Mouse (Mus musculus): Measurements from ENCODE around the gene Gm10322.

Gm10322 gene

GRCm38 (mm10) chr10:59615981-59616520, at the start of gene Gm10322:
Gene Gm10322 (plus strand): TSS chr10:59616063.
- in situ Hi-C loops (cut with MboI, MseI), result loop anchor here (5.0 kb wide), 1 partner anchor 86 kb away; the partner anchor contains the start of gene Micu1

DNA sequence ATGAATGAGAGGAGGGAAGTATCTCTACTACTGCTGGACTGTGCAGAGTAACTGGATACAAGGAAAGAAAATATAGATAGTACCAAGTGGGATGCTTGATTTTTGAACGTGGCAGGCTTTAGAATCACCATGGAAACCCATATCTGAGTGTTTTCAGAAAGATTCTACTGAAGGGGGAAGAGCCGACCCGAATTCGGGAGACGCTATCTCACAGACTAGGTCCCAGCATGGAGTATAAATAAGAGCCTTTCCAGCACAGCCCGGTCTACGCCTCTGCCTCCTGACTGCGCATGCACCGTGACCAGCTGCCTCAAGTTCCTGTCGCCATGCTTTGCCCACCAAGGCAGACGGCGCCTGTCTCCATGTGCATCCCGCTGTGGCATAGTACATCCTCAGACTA, 48.9 kb upstream of the Gm10322 start:
- in situ Hi-C loops (cut with MboI, MseI), result no loop called here

GRCm38 (mm10) chr10:59568665-59569480, 47.0 kb upstream of the Gm10322 start:
- in situ Hi-C loops (cut with MboI, MseI), result no loop called here

DNA sequence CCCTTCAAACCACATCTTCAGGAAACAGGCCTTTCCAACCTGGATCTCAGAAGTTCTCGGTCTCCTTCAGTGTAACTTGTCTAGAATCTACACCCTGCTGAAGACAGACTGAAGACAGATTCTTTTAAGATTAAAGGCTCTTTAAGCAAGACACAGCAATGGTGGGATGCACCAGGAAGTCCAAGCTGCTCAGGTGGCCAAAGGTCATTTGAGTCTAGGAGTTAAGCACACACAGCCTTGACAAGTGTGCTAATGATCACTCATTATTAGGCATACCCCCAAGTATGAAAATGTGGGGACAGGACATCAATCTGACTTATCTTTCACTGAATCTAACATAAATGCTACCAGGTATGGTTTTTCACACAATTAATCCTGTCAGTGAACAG, 46.4 kb upstream of the Gm10322 start:
- in situ Hi-C loops (cut with MboI, MseI), result no loop called here

DNA sequence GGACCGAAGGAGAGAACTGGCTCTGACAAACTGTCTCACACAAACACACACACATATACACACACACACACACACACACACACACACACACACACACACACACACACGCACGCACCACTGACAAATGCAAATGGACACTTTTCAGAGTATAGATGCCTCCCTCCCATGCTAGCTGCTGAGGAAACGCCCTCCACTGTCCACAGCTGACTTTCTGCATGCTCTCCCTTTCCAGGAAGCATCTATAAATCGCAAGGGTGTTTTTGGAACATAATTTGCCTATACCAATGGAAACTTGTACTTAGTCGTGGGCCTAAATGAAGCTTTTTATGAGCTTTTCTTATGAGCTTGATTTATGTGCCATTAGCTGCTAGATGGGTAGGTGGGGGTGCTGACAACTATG, 45.5 kb upstream of the Gm10322 start:
- in situ Hi-C loops (cut with MboI, MseI), result no loop called here

DNA sequence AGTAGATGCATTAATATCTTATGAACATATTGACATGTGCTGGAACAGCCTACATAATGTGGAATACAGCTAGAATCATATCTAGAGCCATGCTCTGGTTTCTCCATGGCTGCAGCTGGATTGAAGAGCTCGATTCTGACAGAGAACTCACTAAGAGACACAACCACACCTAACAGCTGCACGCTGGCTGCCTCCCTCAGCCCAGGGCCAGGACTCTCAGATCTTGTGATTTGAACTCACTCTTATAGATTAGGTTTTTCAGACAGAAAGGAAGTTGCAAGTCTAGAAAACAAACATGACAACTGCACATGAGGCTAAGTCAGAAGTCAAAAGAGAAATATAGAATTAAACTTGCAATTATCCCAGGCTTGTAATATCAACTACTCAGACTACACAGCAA, 45.1 kb upstream of the Gm10322 start:
- in situ Hi-C loops (cut with MboI, MseI), result no loop called here

GRCm38 (mm10) chr10:59571273-59571672, 44.6 kb upstream of the Gm10322 start:
- in situ Hi-C loops (cut with MboI, MseI), result no loop called here

GRCm38 (mm10) chr10:59571964-59572363, 43.9 kb upstream of the Gm10322 start:
- in situ Hi-C loops (cut with MboI, MseI), result no loop called here

DNA sequence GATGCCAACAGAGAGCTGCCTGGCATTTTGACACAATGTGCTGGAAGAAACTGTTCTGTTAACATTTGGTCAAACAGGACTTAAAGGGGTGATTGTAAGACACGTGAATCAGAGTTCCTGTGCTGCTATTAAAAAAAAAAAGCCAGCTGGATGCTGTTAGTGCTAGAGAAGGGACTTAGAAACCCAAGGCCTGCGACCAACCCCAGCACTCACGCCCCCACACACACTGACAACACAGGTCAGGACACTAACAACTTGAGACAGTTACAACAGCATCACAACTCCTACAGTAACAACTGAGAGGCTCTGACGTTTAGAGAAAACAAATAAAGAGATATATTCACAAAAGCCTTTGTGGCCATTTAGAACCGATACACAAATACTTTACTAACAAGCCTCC, 39.6 kb upstream of the Gm10322 start:
- in situ Hi-C loops (cut with MboI, MseI), result no loop called here

- in situ Hi-C loops (cut with MboI, MseI), result no loop called here
These were observed 37.7 kb upstream of the Gm10322 start for GRCm38 (mm10) chr10:59577871-59578801.

DNA sequence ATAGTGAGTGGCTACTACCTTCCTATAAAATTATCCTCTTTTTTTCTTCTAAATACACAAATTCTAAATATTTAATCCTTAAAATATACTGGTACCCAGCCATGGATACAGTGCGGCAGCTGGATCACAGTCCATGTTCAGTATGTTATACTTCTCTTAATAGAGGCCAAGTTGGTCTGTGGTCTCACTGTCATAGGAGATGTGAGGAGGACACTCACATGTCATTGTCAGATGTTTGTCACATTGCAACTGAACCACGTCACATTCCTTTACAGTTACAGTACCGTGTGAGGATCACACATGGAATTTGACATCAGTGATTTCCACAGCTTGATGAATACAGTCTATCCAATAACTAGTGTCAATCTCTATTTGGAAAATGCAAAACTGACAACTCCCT, 36.2 kb upstream of the Gm10322 start:
- in situ Hi-C loops (cut with MboI, MseI), result no loop called here

DNA sequence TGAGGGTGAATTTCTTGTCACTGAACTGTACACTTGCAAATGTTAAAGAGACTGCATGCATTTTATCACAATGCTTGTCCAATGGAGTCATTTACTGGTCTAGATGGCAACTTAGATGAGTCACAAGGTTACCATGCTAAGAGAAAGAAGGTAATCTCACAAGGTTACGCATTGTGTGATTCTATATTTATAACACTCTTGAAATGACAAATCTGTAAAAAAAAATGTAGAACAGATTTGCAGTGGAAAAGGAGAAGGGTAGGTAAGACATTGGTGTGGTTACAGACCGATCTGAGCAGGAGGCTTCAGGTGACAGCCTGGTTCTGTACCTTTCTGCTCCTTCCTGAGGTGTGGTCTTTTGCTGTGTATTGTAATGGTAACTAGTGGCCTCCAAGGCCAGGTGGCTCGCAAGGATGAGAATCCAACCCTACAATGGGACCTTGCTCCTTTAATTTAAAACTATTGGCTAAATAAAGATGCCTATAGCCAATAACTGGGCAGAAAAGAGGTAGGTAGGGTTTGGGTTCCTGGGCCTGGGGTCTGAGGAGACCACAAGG, 35.2 kb upstream of the Gm10322 start:
- in situ Hi-C loops (cut with MboI, MseI), result no loop called here

- in situ Hi-C loops (cut with MboI, MseI), result no loop called here
These were observed 33.9 kb upstream of the Gm10322 start for GRCm38 (mm10) chr10:59581826-59582543.

DNA sequence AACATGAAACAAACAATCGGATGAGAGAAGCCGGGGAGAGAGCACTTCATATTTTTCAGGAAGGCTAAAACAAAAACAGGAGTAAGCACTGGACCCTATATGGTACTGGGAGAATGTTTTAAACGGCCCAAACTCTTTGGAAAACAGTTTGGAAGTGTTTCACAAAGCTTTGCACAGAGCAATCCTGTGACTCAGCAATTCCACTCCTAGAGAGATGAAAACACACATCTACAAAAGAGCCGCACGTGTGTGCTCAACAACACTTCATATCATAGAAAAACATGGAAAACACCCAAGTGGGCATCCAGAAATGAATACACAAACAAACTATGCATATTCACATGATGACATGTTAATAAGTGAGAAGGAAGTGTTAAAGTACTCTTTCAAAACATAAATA, 30.2 kb upstream of the Gm10322 start:
- in situ Hi-C loops (cut with MboI, MseI), result no loop called here

- in situ Hi-C loops (cut with MboI, MseI), result no loop called here
These were observed 29.0 kb upstream of the Gm10322 start for GRCm38 (mm10) chr10:59586821-59587220.

GRCm38 (mm10) chr10:59588135-59588534, 27.7 kb upstream of the Gm10322 start:
- in situ Hi-C loops (cut with MboI, MseI), result no loop called here

DNA sequence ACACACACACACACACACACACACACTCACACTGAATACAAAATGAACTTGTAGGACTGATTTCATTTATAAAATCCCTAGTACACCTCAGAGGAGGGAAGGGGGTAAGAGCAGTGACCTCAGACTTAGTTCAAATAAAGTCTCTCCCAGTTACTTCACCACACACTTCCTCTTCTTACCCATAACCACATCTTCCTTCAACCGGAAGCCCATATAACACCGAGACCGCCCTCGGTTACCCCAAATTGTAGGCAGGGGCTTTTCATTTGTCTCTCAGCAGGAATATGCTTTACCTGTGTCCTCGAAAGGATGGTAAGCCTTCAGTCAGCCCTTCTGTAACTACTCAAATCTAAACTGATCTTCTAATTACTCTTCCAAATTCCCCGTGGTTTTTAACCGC, 26.4 kb upstream of the Gm10322 start:
- in situ Hi-C loops (cut with MboI, MseI), result no loop called here

- in situ Hi-C loops (cut with MboI, MseI), result no loop called here
These were observed 26.0 kb upstream of the Gm10322 start for GRCm38 (mm10) chr10:59589856-59590255.

GRCm38 (mm10) chr10:59590606-59591005, 25.3 kb upstream of the Gm10322 start:
- in situ Hi-C loops (cut with MboI, MseI), result no loop called here

GRCm38 (mm10) chr10:59593826-59594570, 21.9 kb upstream of the Gm10322 start:
- in situ Hi-C loops (cut with MboI, MseI), result no loop called here

GRCm38 (mm10) chr10:59600516-59600915, 15.3 kb upstream of the Gm10322 start:
- in situ Hi-C loops (cut with MboI, MseI), result loop anchor here (5.0 kb wide), 1 partner anchor 43 kb away; no protein-coding TSS in a partner anchor

All from T-helper 1 cell (primary cell).